Mouse (Mus musculus) forebrain, embryonic 13.5 days (tissue): ENCODE data around the gene Plau. TPM values are rescaled to one million over a fixed set of nuclear protein-coding genes. Genes with fewer than 3 reads are reported as not detected.

Experiments
- ATAC-seq: fragments of 200-750 bp; cut with Nextera tagmentation; 2 replicates; pipeline ENCODE4 v1.8.0; 2017
- H3K27ac ChIP-seq: fragments of 300-500 bp; sonication (generic); 2 replicates; pipeline ENCODE4 v1.5.1; 2015; ENCODE audit warnings: inconsistent platforms, mild to moderate bottlenecking, moderate library complexity
- H3K27me3 ChIP-seq: fragments of 300-500 bp; sonication (generic); 2 replicates; pipeline ENCODE4 v1.6.1; 2015; ENCODE audit warnings: mild to moderate bottlenecking, inconsistent platforms
- H3K36me3 ChIP-seq: fragments of 300-500 bp; sonication (generic); 2 replicates; pipeline ENCODE4 v1.6.1; 2015; ENCODE audit warnings: mild to moderate bottlenecking, inconsistent platforms; ENCODE audit not compliant: poor library complexity, severe bottlenecking
- H3K4me1 ChIP-seq: fragments of 300-500 bp; sonication (generic); 2 replicates; pipeline ENCODE4 v1.6.1; 2015; ENCODE audit warnings: inconsistent platforms
- H3K4me2 ChIP-seq: fragments of 300-500 bp; sonication (generic); 2 replicates; pipeline ENCODE4 v1.6.1; 2015; ENCODE audit warnings: inconsistent platforms, mild to moderate bottlenecking, moderate library complexity
- H3K4me3 ChIP-seq: fragments of 300-500 bp; sonication (generic); 2 replicates; pipeline ENCODE4 v1.5.1; 2015; ENCODE audit warnings: mild to moderate bottlenecking, inconsistent platforms
- H3K9ac ChIP-seq: fragments of 300-500 bp; sonication (generic); 2 replicates; pipeline ENCODE4 v1.6.1; 2015; ENCODE audit warnings: mild to moderate bottlenecking, inconsistent platforms
- H3K9me3 ChIP-seq: fragments of 300-500 bp; sonication (generic); replicated peaks from 2 replicates; pipeline ENCODE4 v1.6.1; 2016; ENCODE audit warnings: inconsistent platforms
- WGBS: fragments of 180-500 bp; shearing (Covaris S2); methylation state at CpG from one replicate; pipeline ENCODE4 v1.1.7; 2015; 5-methylcytosine and 5-hydroxymethylcytosine counted together
- polyA plus RNA-seq: library from polyadenylated mRNA; unstranded; fragments of >200 nt; fragmentation: Nextera tagmentation; extraction: Ambion mirVana; gene quantifications from 2 replicates; pipeline ENCODE4 v1.2.1, GENCODE M21; 2015

Gene Plau
- polyA plus RNA-seq, 1 experiment from 2014 or later: 0.27 TPM

- Histone ChIP-seq H3K4me2 (no peak overlapping the region), H3K27ac (no peak overlapping the region), H3K36me3 (peaks cover 12% of the 10 kb centered on the region), H3K27me3 (peaks cover 5% of the 10 kb centered on the region; the same call in 1 of the 2 replicates), H3K4me3 (no peak overlapping the region), H3K9me3 (no peaks in the 10 kb centered on the region), H3K4me1 (peaks cover 39% of the 10 kb centered on the region), H3K9ac (no peak overlapping the region)
- no peak for ATAC-seq
- WGBS: 59% methylated on average over 7 of the region's 9 CpGs
Measured at GRCm38 (mm10) chr14:20795423-20796152, 40.9 kb upstream of the Plau start.

GRCm38 (mm10) chr14:20796170-20796569 is 40.3 kb upstream of the Plau start:
- H3K27ac ChIP-seq: no peak overlapping the region
- 79% methylated on average over 8 of the region's 8 CpGs for WGBS
- H3K9me3 ChIP-seq: no peaks in the 10 kb centered on the region
- no peak overlapping the region for H3K9ac ChIP-seq
- H3K4me1 ChIP-seq: peaks cover 39% of the 10 kb centered on the region
- peak overlapping the region; percentile 0; the same call in 1 of the 2 replicates for H3K4me2 ChIP-seq
- peaks cover 7% of the 10 kb centered on the region; the same call in 1 of the 2 replicates for H3K36me3 ChIP-seq
- no peak for ATAC-seq
- no peak overlapping the region for H3K4me3 ChIP-seq
- peaks cover 5% of the 10 kb centered on the region; the same call in 1 of the 2 replicates for H3K27me3 ChIP-seq

DNA sequence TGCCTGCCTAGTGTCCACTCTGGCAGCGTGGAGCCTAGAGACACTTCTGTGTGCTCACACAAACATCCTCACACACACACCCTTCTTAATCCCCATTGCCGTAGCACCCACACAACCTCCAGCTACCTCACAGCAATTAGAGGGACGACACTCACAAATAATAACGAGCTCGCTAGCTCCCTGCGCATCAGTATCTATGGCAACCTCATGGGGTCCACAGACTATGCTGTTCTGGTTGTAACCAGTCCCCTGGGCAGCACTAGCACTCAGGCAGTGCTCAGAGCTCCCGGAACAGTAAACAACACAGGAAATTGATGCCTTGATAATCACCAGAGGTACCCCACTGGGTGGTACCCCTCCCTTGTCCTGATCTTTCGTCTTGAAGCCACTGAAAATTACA is 39.8 kb upstream of the Plau start:
- WGBS: 22% methylated on average over 8 of the region's 8 CpGs
- Histone ChIP-seq H3K4me1 (peaks cover 39% of the 10 kb centered on the region), H3K36me3 (0 out of 2 replicates have a peak, but pooled peaks cover 3% of the 10 kb centered on the region), H3K9ac (no peak overlapping the region), H3K27me3 (peaks cover 5% of the 10 kb centered on the region; the same call in 1 of the 2 replicates), H3K27ac (no peak overlapping the region), H3K4me2 (peak overlapping the region; percentile 0; the same call in 1 of the 2 replicates), H3K4me3 (no peak overlapping the region), H3K9me3 (no peaks in the 10 kb centered on the region)
- ATAC-seq: no peak; the same call in 1 of the 2 replicates

- ATAC-seq: no peak
- no peaks in the 10 kb centered on the region for H3K36me3 ChIP-seq
- H3K9me3 ChIP-seq: no peaks in the 10 kb centered on the region
- no peak overlapping the region for H3K9ac ChIP-seq
- H3K4me1 ChIP-seq: peaks cover 26% of the 10 kb centered on the region
- peaks cover 5% of the 10 kb centered on the region; the same call in 1 of the 2 replicates for H3K27me3 ChIP-seq
- 85% methylated on average over 6 of the region's 6 CpGs for WGBS
- no peak overlapping the region for H3K4me2 ChIP-seq
- H3K4me3 ChIP-seq: no peak overlapping the region
- H3K27ac ChIP-seq: no peak overlapping the region
Measured at GRCm38 (mm10) chr14:20798300-20798699, 38.2 kb upstream of the Plau start.

GRCm38 (mm10) chr14:20798761-20799160 is 37.7 kb upstream of the Plau start:
- no peak overlapping the region for H3K4me3 ChIP-seq
- H3K4me1 ChIP-seq: peaks cover 26% of the 10 kb centered on the region
- no peak overlapping the region for H3K9ac ChIP-seq
- WGBS: 5% methylated on average over 7 of the region's 7 CpGs
- peaks cover 5% of the 10 kb centered on the region; the same call in 1 of the 2 replicates for H3K27me3 ChIP-seq
- no peak overlapping the region for H3K4me2 ChIP-seq
- H3K9me3 ChIP-seq: no peaks in the 10 kb centered on the region
- no peak for ATAC-seq
- H3K36me3 ChIP-seq: no peaks in the 10 kb centered on the region
- no peak overlapping the region for H3K27ac ChIP-seq

DNA sequence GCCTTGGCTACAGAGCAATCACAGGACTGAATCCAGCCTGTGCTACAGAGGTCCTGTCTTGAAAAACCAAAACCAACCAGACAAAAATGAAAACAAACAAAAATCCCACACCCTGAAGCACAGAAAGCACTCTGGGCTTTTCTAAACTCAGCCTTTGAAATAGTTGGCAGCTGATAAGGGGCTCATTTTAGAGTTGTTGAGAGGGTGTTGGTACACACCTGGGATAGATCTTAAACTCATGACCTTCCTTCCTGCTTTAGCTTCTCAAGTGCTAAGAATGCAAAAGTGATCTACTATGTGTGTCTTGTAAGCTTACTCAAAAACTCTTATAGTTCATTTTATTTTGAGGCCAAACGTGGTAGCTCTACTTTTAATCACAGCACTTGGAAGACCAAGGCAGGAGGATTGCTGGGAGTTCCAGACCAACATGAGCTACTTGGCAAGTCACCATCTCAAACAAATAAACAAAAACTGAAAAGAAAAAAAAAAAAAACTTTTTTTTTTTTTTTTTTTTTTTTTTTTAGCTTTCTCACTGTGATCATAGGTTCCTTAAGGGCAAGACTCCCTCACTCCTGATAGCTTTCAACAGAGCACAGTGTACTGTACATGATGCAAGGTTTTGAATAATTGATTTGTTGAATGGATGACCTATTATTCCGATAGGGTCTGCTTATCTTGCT is 33.4 kb upstream of the Plau start:
- 44% methylated on average over 2 of the region's 2 CpGs for WGBS
- ATAC-seq: peak; percentile 60
- H3K36me3 ChIP-seq: no peaks in the 10 kb centered on the region
- H3K27me3 ChIP-seq: no peaks in the 10 kb centered on the region; the same call in 1 of the 2 replicates
- H3K27ac ChIP-seq: no peak overlapping the region
- no peak overlapping the region for H3K9ac ChIP-seq
- no peak overlapping the region for H3K4me2 ChIP-seq
- H3K4me1 ChIP-seq: peaks cover 17% of the 10 kb centered on the region
- no peaks in the 10 kb centered on the region for H3K9me3 ChIP-seq
- no peak overlapping the region for H3K4me3 ChIP-seq

- H3K27ac ChIP-seq: no peak overlapping the region
- H3K4me2 ChIP-seq: no peak overlapping the region
- WGBS: 3% methylated on average over 7 of the region's 7 CpGs
- no peaks in the 10 kb centered on the region for H3K36me3 ChIP-seq
- no peak overlapping the region for H3K9ac ChIP-seq
- H3K4me1 ChIP-seq: peaks cover 17% of the 10 kb centered on the region
- H3K9me3 ChIP-seq: no peaks in the 10 kb centered on the region
- ATAC-seq: peak; percentile 71
- H3K4me3 ChIP-seq: no peak overlapping the region
- H3K27me3 ChIP-seq: no peaks in the 10 kb centered on the region
Measured at GRCm38 (mm10) chr14:20803606-20803938, 32.9 kb upstream of the Plau start.

GRCm38 (mm10) chr14:20804481-20804880 is 32.0 kb upstream of the Plau start:
- no peak overlapping the region for H3K27ac ChIP-seq
- no peaks in the 10 kb centered on the region for H3K36me3 ChIP-seq
- ATAC-seq: no peak
- peaks cover 17% of the 10 kb centered on the region for H3K4me1 ChIP-seq
- no peak overlapping the region for H3K9ac ChIP-seq
- no peaks in the 10 kb centered on the region for H3K9me3 ChIP-seq
- no peak overlapping the region for H3K4me2 ChIP-seq
- 86% methylated on average over 5 of the region's 5 CpGs for WGBS
- H3K4me3 ChIP-seq: no peak overlapping the region
- no peaks in the 10 kb centered on the region for H3K27me3 ChIP-seq

DNA sequence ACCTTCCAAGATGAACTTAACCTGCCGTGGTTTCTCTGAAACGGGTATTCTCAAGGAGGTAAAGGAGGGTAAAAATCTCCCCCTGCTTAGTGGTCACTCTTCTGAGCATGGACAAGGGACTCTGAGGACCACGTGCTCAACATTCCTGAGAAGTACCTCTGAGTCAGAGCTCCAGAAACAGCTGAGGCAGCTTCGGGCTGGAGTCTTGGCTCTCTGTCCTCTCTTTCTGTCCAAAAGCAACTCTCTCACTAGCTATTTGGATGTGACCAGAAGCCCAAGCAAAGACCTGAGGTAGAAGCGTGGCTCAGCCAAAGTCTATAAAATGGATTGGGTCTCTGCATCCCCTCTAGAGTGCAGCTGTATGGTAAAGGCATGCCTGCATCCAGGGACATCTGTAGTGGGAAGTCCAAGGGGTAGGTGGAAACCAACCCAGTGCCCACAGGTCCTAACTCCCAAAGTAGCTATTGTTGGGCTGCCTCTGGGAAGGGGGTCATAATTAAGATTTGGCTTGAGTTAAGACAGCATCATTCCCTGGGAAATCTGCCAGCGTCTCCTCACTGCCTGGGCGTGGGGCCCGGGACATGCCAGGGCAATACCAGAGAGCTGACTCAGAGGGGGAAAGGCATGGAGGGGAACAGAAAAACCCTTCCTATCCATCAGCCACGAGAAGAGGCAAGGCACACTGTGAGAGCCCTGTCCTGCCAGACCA is 31.3 kb upstream of the Plau start:
- Histone ChIP-seq H3K36me3 (no peaks in the 10 kb centered on the region), H3K4me3 (no peak overlapping the region), H3K27ac (peak overlapping the region; percentile 7), H3K9me3 (no peaks in the 10 kb centered on the region), H3K4me2 (no peak overlapping the region), H3K9ac (no peak overlapping the region), H3K4me1 (peaks cover 17% of the 10 kb centered on the region), H3K27me3 (no peaks in the 10 kb centered on the region)
- WGBS: 63% methylated on average over 9 of the region's 9 CpGs
- ATAC-seq: peak; percentile 83

GRCm38 (mm10) chr14:20806116-20806840 is 30.2 kb upstream of the Plau start:
- WGBS: 82% methylated on average over 14 of the region's 14 CpGs
- Histone ChIP-seq H3K27ac (peak overlapping the region; percentile 14; the same call in 1 of the 2 replicates), H3K36me3 (no peaks in the 10 kb centered on the region), H3K4me1 (peaks cover 17% of the 10 kb centered on the region), H3K9ac (no peak overlapping the region), H3K27me3 (no peaks in the 10 kb centered on the region), H3K4me2 (no peak overlapping the region), H3K4me3 (no peak overlapping the region), H3K9me3 (no peaks in the 10 kb centered on the region)
- ATAC-seq: no peak

DNA sequence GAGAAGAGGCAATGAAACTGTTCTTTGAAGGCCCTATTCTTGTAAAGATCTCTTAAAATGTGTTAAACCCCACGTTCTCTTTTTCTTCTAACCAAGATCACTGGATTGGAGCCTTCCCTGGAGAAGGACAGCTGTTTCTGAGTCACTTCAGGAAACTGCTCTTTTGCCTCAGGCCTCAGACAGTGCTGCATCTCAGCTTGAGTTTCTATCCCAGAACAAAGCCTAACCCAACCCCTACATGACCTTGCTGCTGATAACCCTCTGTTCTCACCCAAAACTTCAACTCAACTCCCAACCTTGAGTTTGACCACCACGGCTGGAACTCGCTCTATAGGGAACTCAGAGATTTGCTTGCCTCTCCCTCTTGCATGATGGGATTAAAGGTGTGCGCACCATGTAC is 27.1 kb upstream of the Plau start:
- Histone ChIP-seq H3K9me3 (no peaks in the 10 kb centered on the region), H3K27me3 (no peaks in the 10 kb centered on the region), H3K4me1 (peaks cover 17% of the 10 kb centered on the region), H3K27ac (no peak overlapping the region), H3K36me3 (no peaks in the 10 kb centered on the region), H3K4me3 (no peak overlapping the region), H3K4me2 (no peak overlapping the region), H3K9ac (no peak overlapping the region)
- 89% methylated on average over 4 of the region's 4 CpGs for WGBS
- ATAC-seq: no peak
